8 mouse cellular contexts compared by ENCODE assay signal in genomic region chr12:49384876-49385630, GRCm38 (mm10). TPM values are rescaled to one million over a fixed set of nuclear protein-coding genes. Genes with fewer than 3 reads are reported as not detected.
DNase-seq lines count a peak whose midpoint lies in the region; ATAC-seq and TF ChIP-seq lines count a peak whose summit lies in the region.

TSS of gene Gm43517 (plus strand) at chr12:49385174.

- H3K27ac ChIP-seq in forebrain, embryonic 14.5 days (ENCODE audit: low read depth, low read length), result peak within 1 kb of the TSS; percentile 100
- H3K27ac ChIP-seq in neural tube, embryonic 12.5 days, result no peak within 1 kb of the TSS

- no peak for TF ChIP-seq CTCF in E14TG2a.4 (conservative IDR thresholded peaks at IDR 0.05; ENCODE audit: low read length)

- WGBS in forebrain, embryonic 14.5 days, result under 1% methylated on average over 74 of the region's 75 CpGs
- 1% methylated on average over 75 of the region's 75 CpGs for WGBS in neural tube, embryonic 12.5 days

- peak within 1 kb of the TSS; percentile 100 for H3K9ac ChIP-seq in forebrain, embryonic 14.5 days (ENCODE audit: low read length)
- H3K9ac ChIP-seq in neural tube, embryonic 12.5 days, result no peak within 1 kb of the TSS

- peak within 1 kb of the TSS; percentile 81 for H3K4me3 ChIP-seq in E14TG2a.4 (replicated peaks; ENCODE audit: low read length)
- H3K4me3 ChIP-seq in forebrain, embryonic 14.5 days (ENCODE audit: low read depth, low read length), result peak within 1 kb of the TSS; percentile 95
- H3K4me3 ChIP-seq in neural tube, embryonic 12.5 days, result peak within 1 kb of the TSS; percentile 27

- H3K27me3 ChIP-seq in E14TG2a.4 (ENCODE audit: insufficient read depth, low read length), result peaks cover 62% of the 10 kb centered on the region
- 0 out of 2 replicates have a peak, but pooled peaks cover 6% of the 10 kb centered on the region for H3K27me3 ChIP-seq in forebrain, embryonic 14.5 days (replicated peaks; ENCODE audit: control insufficient read depth, insufficient read depth, low read length)
- peaks cover 72% of the 10 kb centered on the region for H3K27me3 ChIP-seq in neural tube, embryonic 12.5 days (replicated peaks)

- DNase-seq in gastrocnemius, postnatal 10 days, result peak; percentile 10
- DNase-seq in gastrocnemius, adult 18-20 months (ENCODE audit: low spot score), result no peak
- DNase-seq in forebrain, embryonic 14.5 days (ENCODE audit: low spot score), result peak; percentile 84
- peak in 1 of 2 experiments; percentile 60 for DNase-seq in layer of hippocampus, postnatal 36 days
- DNase-seq in spleen, postnatal 4 days (ENCODE audit: low spot score in 2 of 2), result no peak
- no peak for DNase-seq in cerebellum, adult 9-10 months

- peaks cover 20% of the 10 kb centered on the region for H3K4me1 ChIP-seq in E14TG2a.4 (replicated peaks; ENCODE audit: low read depth, low read length)
- no peaks in the 10 kb centered on the region for H3K4me1 ChIP-seq in forebrain, embryonic 14.5 days (ENCODE audit: control insufficient read depth, insufficient read depth, low read length)
- peaks cover 10% of the 10 kb centered on the region; the same call in 1 of the 2 replicates for H3K4me1 ChIP-seq in neural tube, embryonic 12.5 days

- H3K9me3 ChIP-seq in E14TG2a.4 (ENCODE audit: low read length), result no peaks in the 10 kb centered on the region
- no peaks in the 10 kb centered on the region for H3K9me3 ChIP-seq in forebrain, embryonic 14.5 days (replicated peaks; ENCODE audit: control insufficient read depth, low read length)
- no peaks in the 10 kb centered on the region for H3K9me3 ChIP-seq in neural tube, embryonic 12.5 days

- H3K4me2 ChIP-seq in forebrain, embryonic 14.5 days (ENCODE audit: low read length), result peak within 1 kb of the TSS; percentile 64
- H3K4me2 ChIP-seq in neural tube, embryonic 12.5 days (replicated peaks), result peak within 1 kb of the TSS; percentile 51

- 0 out of 2 replicates have a peak, but pooled peaks have one; percentile 1 for ATAC-seq in forebrain, embryonic 14.5 days
- ATAC-seq in neural tube, embryonic 12.5 days (ENCODE audit: low FRiP score, low read depth), result peak; percentile 22; the same call in 1 of the 2 replicates

- no peaks in the 10 kb centered on the region for H3K36me3 ChIP-seq in E14TG2a.4 (ENCODE audit: insufficient read depth, low read length)
- H3K36me3 ChIP-seq in forebrain, embryonic 14.5 days (ENCODE audit: control insufficient read depth, insufficient read depth, low read length), result peaks cover 22% of the 10 kb centered on the region
- no peaks in the 10 kb centered on the region for H3K36me3 ChIP-seq in neural tube, embryonic 12.5 days

RNA-seq across cellular contexts. Expression of gene Gm43517, which starts in this region (rescaled TPM):
- total RNA-seq in gastrocnemius, postnatal 10 days (2021), result not detected
- total RNA-seq in gastrocnemius, adult 18-20 months (2021), result not detected
- polyA plus RNA-seq in forebrain, embryonic 14.5 days (2014; fragmentation: Nextera tagmentation; extraction: Ambion mirVana), result 2.2 and 3.6 TPM in 2 replicates
- 10 to 100 TPM; 11.2 to 14.6 TPM for total RNA-seq in layer of hippocampus, postnatal 36 days (2021)
- not detected in 2 replicates for polyA plus RNA-seq in neural tube, embryonic 12.5 days (2016; fragmentation: Nextera tagmentation; extraction: Ambion mirVana)

Comparison
In these comparisons a context has a peak if more than half of its experiments do, and no peak if none do; other contexts are left out.
1. RNA of gene Gm43517 (total RNA-seq): 11.2 to 14.6 TPM in layer of hippocampus, postnatal 36 days; not detected in gastrocnemius, postnatal 10 days and not detected in gastrocnemius, adult 18-20 months; every median in the first group is over 10 times any median in the second.
2. Peak in DNase-seq in gastrocnemius, postnatal 10 days; RNA of the gene not detected or under 1 TPM.
3. Peak in ATAC-seq, H3K4me3 ChIP-seq and H3K4me2 ChIP-seq in neural tube, embryonic 12.5 days; RNA of the gene not detected or under 1 TPM.
4. H3K4me3 ChIP-seq: peak in every context shown above with its lines; median percentile 95 in forebrain, embryonic 14.5 days; 81 in E14TG2a.4; 27 in neural tube, embryonic 12.5 days.